Mouse (Mus musculus) lung, postnatal 0 days (tissue): ENCODE data around the gene Ppwd1.

Source experiments
- CTCF ChIP-seq: IDR thresholded peaks from 2 replicates; pipeline ENCODE4 v1.5.1; 2016; ENCODE audit warnings: antibody characterized with exemption, mild to moderate bottlenecking
- EP300 ChIP-seq: IDR thresholded peaks from 2 replicates; pipeline ENCODE4 v1.6.1; 2016; ENCODE audit warnings: antibody characterized with exemption, mild to moderate bottlenecking, control low read depth

DNA sequence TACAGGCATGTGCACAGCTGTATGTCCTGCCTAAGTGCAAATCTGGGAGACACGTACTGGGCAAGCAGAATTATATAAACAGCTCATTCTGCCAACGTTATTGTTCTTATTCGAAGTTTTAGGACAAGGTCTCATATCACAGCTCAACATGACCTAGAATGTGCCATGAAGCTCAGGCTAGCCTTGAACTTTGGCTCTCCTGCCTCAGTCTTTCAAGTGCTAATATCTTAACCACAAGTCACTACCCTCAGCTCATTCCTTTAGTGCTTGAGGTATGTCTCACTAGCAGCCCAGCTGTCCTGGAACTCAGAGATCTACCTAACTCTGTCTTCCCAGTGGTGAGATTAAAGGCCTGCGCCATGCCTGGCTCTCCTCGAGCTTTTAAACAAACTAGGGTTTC is 56.9 kb downstream of the Ppwd1 start:
- TF ChIP-seq CTCF (no peak), EP300 (no peak)
